Mouse (Mus musculus): Measurements from ENCODE around the gene A630001G21Rik. TPM values are rescaled to one million over a fixed set of nuclear protein-coding genes. Genes with fewer than 3 reads are reported as not detected.

Gene A630001G21Rik
- polyA plus RNA-seq (2017; shearing (Covaris generic)): 10 to 100 TPM; 22.1 to 27.7 TPM

GRCm38 (mm10) chr1:85778436-85778835 is at the start of gene A630001G21Rik:
Gene A630001G21Rik, minus strand, starts transcription at chr1:85778643.

GRCm38 (mm10) chr1:85793208-85794105 is 15.0 kb upstream of the A630001G21Rik start, which contains the start of gene Cab39:
Gene Cab39, plus strand, starts transcription at chr1:85793441.

Other genes starting within 250 kb of the A630001G21Rik start
- gene G530012D18Rik, start 203.0 kb downstream of the A630001G21Rik start, polyA plus RNA-seq (2017; shearing (Covaris generic)): not detected
- gene Sp110, start 179.8 kb downstream of the A630001G21Rik start, polyA plus RNA-seq (2017; shearing (Covaris generic)): 100 to 1,000 TPM; 219 to 268 TPM
- 10 to 100 TPM; 43.6 to 47.5 TPM for gene Sp140, start 178.3 kb downstream of the A630001G21Rik start, polyA plus RNA-seq (2017; shearing (Covaris generic))
- 100 to 1,000 TPM; 684 to 858 TPM for gene Sp100, start 128.7 kb downstream of the A630001G21Rik start, polyA plus RNA-seq (2017; shearing (Covaris generic))
- 100 to 1,000 TPM; 208 to 269 TPM for gene Cab39, start 14.8 kb upstream of the A630001G21Rik start, polyA plus RNA-seq (2017; shearing (Covaris generic))
- 100 to 1,000 TPM; 246 to 391 TPM for gene Itm2c, start 115.6 kb upstream of the A630001G21Rik start, polyA plus RNA-seq (2017; shearing (Covaris generic))
- gene 4933407L21Rik, start 149.8 kb upstream of the A630001G21Rik start, polyA plus RNA-seq (2017; shearing (Covaris generic)): under 1 TPM; 0.24 to 0.79 TPM
- 10 to 100 TPM in 1 of 2 experiments, 1 to 10 TPM in 1; 1.2 to 16.6 TPM for gene Gpr55, start 182.4 kb upstream of the A630001G21Rik start, polyA plus RNA-seq (2017; shearing (Covaris generic))
- gene Spata3, start 238.2 kb upstream of the A630001G21Rik start, polyA plus RNA-seq (2017; shearing (Covaris generic)): under 1 TPM in 1 of 2 experiments, not detected in 1; 0.29 TPM